Mouse (Mus musculus) spleen, postnatal 36 days (tissue): Measurements from ENCODE around the gene Nfib.

Experiments
- DNase-seq, 2 experiments: peaks; one replicate each; pipeline ENCODE4 v3.0.0; 2022; ENCODE audit warnings: low spot score in 2 of 2, mixed read lengths in 1 of 2

Nfib gene

GRCm38 (mm10) chr4:82592086-82593030, 113.2 kb downstream of the Nfib start:
- no peak for DNase-seq

- DNase-seq: no peak
Measured at GRCm38 (mm10) chr4:82589345-82589890, 116.1 kb downstream of the Nfib start.

GRCm38 (mm10) chr4:82588718-82589117, 116.8 kb downstream of the Nfib start:
- no peak for DNase-seq

- DNase-seq: no peak
Measured at GRCm38 (mm10) chr4:82587146-82587870, 118.2 kb downstream of the Nfib start.

GRCm38 (mm10) chr4:82586637-82587036, 118.9 kb downstream of the Nfib start:
- DNase-seq: no peak

GRCm38 (mm10) chr4:82585536-82585935, 120.0 kb downstream of the Nfib start:
- DNase-seq: no peak

GRCm38 (mm10) chr4:82585056-82585455, 120.5 kb downstream of the Nfib start:
- no peak for DNase-seq

- DNase-seq: no peak
Measured at GRCm38 (mm10) chr4:82584548-82584947, 121.0 kb downstream of the Nfib start.

- DNase-seq: no peak
Measured at GRCm38 (mm10) chr4:82573291-82573605, 132.3 kb downstream of the Nfib start.

- no peak for DNase-seq
Measured at GRCm38 (mm10) chr4:82572410-82573290, 132.9 kb downstream of the Nfib start.

GRCm38 (mm10) chr4:82558816-82559215, 146.7 kb downstream of the Nfib start:
- no peak for DNase-seq

GRCm38 (mm10) chr4:82555673-82556171, 149.8 kb downstream of the Nfib start:
- DNase-seq: no peak

GRCm38 (mm10) chr4:82553658-82554057, 151.9 kb downstream of the Nfib start:
- DNase-seq: no peak

GRCm38 (mm10) chr4:82552238-82552637, 153.3 kb downstream of the Nfib start:
- DNase-seq: no peak

- no peak for DNase-seq
Measured at GRCm38 (mm10) chr4:82549762-82550380, 155.7 kb downstream of the Nfib start.

- no peak for DNase-seq
Measured at GRCm38 (mm10) chr4:82548247-82548646, 157.3 kb downstream of the Nfib start.

- no peak for DNase-seq
Measured at GRCm38 (mm10) chr4:82543936-82544335, 161.6 kb downstream of the Nfib start.

GRCm38 (mm10) chr4:82543398-82543740, 162.2 kb downstream of the Nfib start:
- no peak for DNase-seq

- DNase-seq: no peak
Measured at GRCm38 (mm10) chr4:82542656-82543397, 162.7 kb downstream of the Nfib start.

- peak in 1 of 2 experiments; percentile 6 for DNase-seq
Measured at GRCm38 (mm10) chr4:82541894-82542510, 163.5 kb downstream of the Nfib start.
